Mouse (Mus musculus) CH12.LX (cell line): ENCODE data around the gene Gm20388. TPM values are rescaled to one million over a fixed set of nuclear protein-coding genes. Genes with fewer than 3 reads are reported as not detected.

Source experiments
- DNase-seq: peaks from one replicate; pipeline ENCODE4 v3.0.0-alpha.2; 2013; ENCODE audit errors: extremely low read depth
- H3K27ac ChIP-seq: 2 replicates; pipeline ENCODE4 v1.5.1; 2012; ENCODE audit warnings: low read depth, mild to moderate bottlenecking, control low read depth, moderate library complexity; ENCODE audit not compliant: insufficient read depth
- H3K27me3 ChIP-seq: replicated peaks from 2 replicates; pipeline ENCODE3; 2012; ENCODE audit warnings: inconsistent platforms
- H3K36me3 ChIP-seq, 2 experiments: replicated peaks in 1 of 2; 2 replicates each; pipeline versions ENCODE3 to v1.6.1; 2012; ENCODE audit warnings: inconsistent platforms in 1 of 2, low read length in 1 of 2, mild to moderate bottlenecking in 1 of 2, mixed read lengths in 1 of 2, moderate library complexity in 1 of 2; ENCODE audit not compliant: control insufficient read depth in 1 of 2, insufficient read depth in 1 of 2
- H3K4me1 ChIP-seq, 2 experiments: 2 replicates each; pipeline ENCODE4 v1.6.1; 2012; ENCODE audit warnings: inconsistent platforms in 1 of 2, moderate library complexity in 1 of 2; ENCODE audit not compliant: insufficient read depth in 2 of 2, control insufficient read depth in 1 of 2
- H3K4me2 ChIP-seq: 2 replicates; pipeline ENCODE4 v1.6.1; 2012; ENCODE audit warnings: low read depth, mild to moderate bottlenecking, control low read depth; ENCODE audit not compliant: poor library complexity, insufficient read depth, severe bottlenecking
- H3K4me3 ChIP-seq, 3 experiments: fragments of 150-350 bp in 1 of 3; sonication (generic) in 1 of 3; replicated peaks in 1 of 3; 2 replicates each; pipeline versions ENCODE3 to v1.5.1; 2011 to 2012; ENCODE audit warnings: low read depth in 2 of 3, low read length in 2 of 3, mild to moderate bottlenecking in 2 of 3, moderate library complexity in 2 of 3, control low read depth in 1 of 3, improper control_type of control experiment in 1 of 3, inconsistent platforms in 1 of 3, mixed read lengths in 1 of 3; ENCODE audit not compliant: poor library complexity in 1 of 3
- H3K79me2 ChIP-seq: replicated peaks from 2 replicates; pipeline ENCODE4 v1.6.1; 2012; ENCODE audit warnings: mild to moderate bottlenecking, moderate library complexity; ENCODE audit not compliant: control insufficient read depth, poor library complexity, insufficient read depth, severe bottlenecking; ENCODE audit errors: extremely low read depth
- H3K9ac ChIP-seq: 2 replicates; pipeline ENCODE4 v1.6.1; 2012; ENCODE audit warnings: low read depth, mild to moderate bottlenecking, control low read depth, moderate library complexity; ENCODE audit not compliant: insufficient read depth
- H3K9me3 ChIP-seq: replicated peaks from 2 replicates; pipeline ENCODE3; 2012; ENCODE audit warnings: low read length, inconsistent platforms, mixed read lengths
- BHLHE40 ChIP-seq: IDR thresholded peaks from 2 replicates; pipeline ENCODE4 v1.6.1; 2011; ENCODE audit warnings: mild to moderate bottlenecking, low read depth, low read length, improper control_type of control experiment
- ETS1 ChIP-seq: conservative IDR thresholded peaks from 2 replicates; pipeline ENCODE4 v1.6.1; 2012; ENCODE audit warnings: low read depth, mild to moderate bottlenecking, inconsistent platforms, low read length, improper control_type of control experiment, moderate library complexity
- GABPA ChIP-seq: IDR thresholded peaks from 2 replicates; pipeline ENCODE4 v1.6.1; 2012; ENCODE audit warnings: low read depth, low read length, improper control_type of control experiment, inconsistent platforms; ENCODE audit not compliant: insufficient replicate concordance
- HCFC1 ChIP-seq: IDR thresholded peaks from 2 replicates; pipeline ENCODE4 v1.6.1; 2012; ENCODE audit warnings: low read depth, mild to moderate bottlenecking, inconsistent platforms, low read length, improper control_type of control experiment
- JUN ChIP-seq: IDR thresholded peaks from 2 replicates; pipeline ENCODE4 v1.6.1; 2011; ENCODE audit warnings: low read depth, mild to moderate bottlenecking, low read length, improper control_type of control experiment, moderate library complexity; ENCODE audit not compliant: insufficient read depth
- KAT2A ChIP-seq: IDR thresholded peaks from 2 replicates; pipeline ENCODE4 v1.6.1; 2012; ENCODE audit warnings: low read length, improper control_type of control experiment, inconsistent platforms; ENCODE audit not compliant: insufficient replicate concordance
- MAX ChIP-seq: IDR thresholded peaks from 2 replicates; pipeline ENCODE4 v1.6.1; 2011; ENCODE audit warnings: low read length, improper control_type of control experiment
- MAZ ChIP-seq: IDR thresholded peaks from 2 replicates; pipeline ENCODE4 v1.6.1; 2012; ENCODE audit warnings: low read depth, mild to moderate bottlenecking, inconsistent platforms, low read length, improper control_type of control experiment, moderate library complexity
- MEF2A ChIP-seq: IDR thresholded peaks from 2 replicates; pipeline ENCODE4 v1.6.1; 2014; ENCODE audit warnings: low read depth, mild to moderate bottlenecking, inconsistent platforms, low read length, improper control_type of control experiment, borderline replicate concordance
- MXI1 ChIP-seq: IDR thresholded peaks from 2 replicates; pipeline ENCODE4 v1.6.1; 2011; ENCODE audit warnings: mild to moderate bottlenecking, low read depth, low read length, improper control_type of control experiment
- MYC ChIP-seq: IDR thresholded peaks from 2 replicates; pipeline ENCODE4 v1.6.1; 2011; ENCODE audit warnings: low read depth, mild to moderate bottlenecking, improper control_type of control experiment, low read length
- NELFE ChIP-seq: IDR thresholded peaks from 2 replicates; pipeline ENCODE4 v1.6.1; 2011; ENCODE audit warnings: low read depth, low read length, improper control_type of control experiment
- NRF1 ChIP-seq: IDR thresholded peaks from 2 replicates; pipeline ENCODE4 v1.6.1; 2014; ENCODE audit warnings: low read depth, mild to moderate bottlenecking, inconsistent platforms, low read length, improper control_type of control experiment, moderate library complexity
- POLR2AphosphoS2 ChIP-seq: IDR thresholded peaks from 2 replicates; pipeline ENCODE4 v1.6.1; 2011; ENCODE audit warnings: low read depth, low read length, improper control_type of control experiment
- RAD21 ChIP-seq: IDR thresholded peaks from 2 replicates; pipeline ENCODE4 v1.6.1; 2011; ENCODE audit warnings: low read depth, mild to moderate bottlenecking, low read length, improper control_type of control experiment, moderate library complexity
- SIN3A ChIP-seq: IDR thresholded peaks from 2 replicates; pipeline ENCODE4 v1.6.1; 2012; ENCODE audit warnings: low read length, improper control_type of control experiment, inconsistent platforms
- TBP ChIP-seq: conservative IDR thresholded peaks from 2 replicates; pipeline ENCODE4 v1.6.1; 2011; ENCODE audit warnings: low read depth, low read length, improper control_type of control experiment
- TCF12 ChIP-seq: IDR thresholded peaks from 2 replicates; pipeline ENCODE4 v1.6.1; 2014; ENCODE audit warnings: low read depth, mild to moderate bottlenecking, inconsistent platforms, low read length, improper control_type of control experiment
- UBTF ChIP-seq: IDR thresholded peaks from 2 replicates; pipeline ENCODE4 v1.6.1; 2012; ENCODE audit warnings: low read depth, mild to moderate bottlenecking, inconsistent platforms, low read length, improper control_type of control experiment, moderate library complexity
- USF1 ChIP-seq: IDR thresholded peaks from 2 replicates; pipeline ENCODE4 v1.6.1; 2014; ENCODE audit warnings: low read depth, mild to moderate bottlenecking, inconsistent platforms, low read length, improper control_type of control experiment
- USF2 ChIP-seq: conservative IDR thresholded peaks from 2 replicates; pipeline ENCODE4 v1.6.1; 2011; ENCODE audit warnings: low read depth, low read length, improper control_type of control experiment
- dilution Hi-C: fragments of 300-500 bp; cut with MboI; formaldehyde crosslinking; loops from 2 replicates; pipeline ENCODE4 v1.14.3; 2020; ENCODE audit warnings: low sequenced_read_pairs; ENCODE audit not compliant: extremely low pct_unique_long_range_greater_than_20kb, extremely low pct_ligation_motif_present
- in situ Hi-C: fragments of 300-500 bp; cut with MboI; formaldehyde crosslinking; loops from 3 replicates; pipeline ENCODE4 v1.14.3; 2019; ENCODE audit warnings: low sequenced_read_pairs, low pct_ligation_motif_present, low pct_unique_long_range_greater_than_20kb, mixed read lengths
- polyA plus RNA-seq: library from polyadenylated mRNA; unstranded; fragments of >175 nt; gene quantifications from 2 replicates; pipeline ENCODE4 v1.2.1, GENCODE M21; 2012; ENCODE audit warnings: low read depth; ENCODE audit not compliant: insufficient read length
- total RNA-seq, 2 experiments: library from RNA; depleted of rRNA; stranded (reverse); fragments of 300-350 nt in 1 of 2; fragments of >200 nt in 1 of 2; gene quantifications; 2 replicates each; pipeline ENCODE4 v1.2.3; 2012 to 2014

The Gm20388 gene
- total and polyA plus RNA-seq, 3 experiments: 14.8 to 26.3 (median 22.2) TPM

DNA sequence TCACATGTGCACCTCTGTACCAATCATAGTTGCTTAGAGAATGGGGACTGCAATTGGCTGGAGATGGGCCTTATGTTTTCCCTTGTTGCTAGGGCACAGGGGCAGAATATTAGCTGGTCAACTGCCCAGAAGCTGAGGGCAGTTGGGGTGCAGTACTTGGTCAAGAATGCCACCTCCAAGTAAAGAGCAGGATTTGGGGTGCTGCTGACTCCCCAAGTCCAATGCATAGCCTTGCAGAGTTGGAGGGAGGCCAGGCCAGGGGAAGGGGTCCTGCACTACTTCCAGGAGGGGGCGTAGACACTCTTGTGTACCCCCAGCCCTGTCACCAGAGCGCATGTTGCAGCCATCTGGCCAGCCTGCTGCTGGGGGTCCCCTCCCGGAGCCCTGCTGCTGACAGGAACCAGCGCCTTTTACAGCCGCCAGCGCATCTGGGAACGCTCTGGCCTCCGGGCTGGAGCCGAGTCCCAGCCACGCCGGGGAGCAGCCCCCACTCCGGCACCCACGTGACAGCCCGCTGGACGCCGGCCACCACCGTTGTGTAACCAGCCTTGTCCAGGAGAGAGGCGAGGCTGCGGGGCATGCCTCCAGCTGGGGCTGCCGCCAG lies 280.3 kb downstream of the Gm20388 start:
- dilution Hi-C loops: no loop called here
- H3K27me3 ChIP-seq: peaks cover 48% of the 10 kb centered on the region
- H3K27ac ChIP-seq: no peak overlapping the region
- no peaks in the 10 kb centered on the region for H3K79me2 ChIP-seq
- no peak overlapping the region for H3K9ac ChIP-seq
- peaks cover 7% of the 10 kb centered on the region for H3K9me3 ChIP-seq
- TF ChIP-seq BHLHE40: no peak
- no peak for TF ChIP-seq MAZ
- TF ChIP-seq MAX: no peak
- TF ChIP-seq UBTF: no peak
- peak; percentile 34 for TF ChIP-seq USF1
- no peak for TF ChIP-seq ETS1
- no peak for TF ChIP-seq MYC
- TF ChIP-seq SIN3A: no peak
- TF ChIP-seq MEF2A: no peak
- no peaks in the 10 kb centered on the region for H3K36me3 ChIP-seq
- no peak overlapping the region for H3K4me3 ChIP-seq
- DNase-seq: no peak
- H3K4me2 ChIP-seq: no peak overlapping the region
- no peaks in the 10 kb centered on the region for H3K4me1 ChIP-seq
- in situ Hi-C loops: no loop called here

- in situ Hi-C loops (no loop called here), dilution Hi-C loops (no loop called here)
- H3K9me3 ChIP-seq: peaks cover 7% of the 10 kb centered on the region
- peaks cover 45% of the 10 kb centered on the region for H3K27me3 ChIP-seq
- H3K4me2 ChIP-seq: no peak overlapping the region
- no peak overlapping the region for H3K4me3 ChIP-seq
- H3K4me1 ChIP-seq: no peaks in the 10 kb centered on the region
- H3K79me2 ChIP-seq: no peaks in the 10 kb centered on the region
- TF ChIP-seq TCF12 (no peak), GABPA (no peak), POLR2AphosphoS2 (no peak), NELFE (no peak), ETS1 (no peak), TBP (no peak), KAT2A (no peak), USF2 (no peak), MAX (no peak), NRF1 (no peak), JUN (no peak), RAD21 (no peak), MXI1 (no peak), SIN3A (no peak), HCFC1 (no peak)
- no peak overlapping the region for H3K9ac ChIP-seq
- DNase-seq: no peak
- no peak overlapping the region for H3K27ac ChIP-seq
- H3K36me3 ChIP-seq: no peaks in the 10 kb centered on the region
These were observed 281.0 kb downstream of the Gm20388 start for GRCm38 (mm10) chr8:120191633-120192032.
